In the genomic region with DNA sequence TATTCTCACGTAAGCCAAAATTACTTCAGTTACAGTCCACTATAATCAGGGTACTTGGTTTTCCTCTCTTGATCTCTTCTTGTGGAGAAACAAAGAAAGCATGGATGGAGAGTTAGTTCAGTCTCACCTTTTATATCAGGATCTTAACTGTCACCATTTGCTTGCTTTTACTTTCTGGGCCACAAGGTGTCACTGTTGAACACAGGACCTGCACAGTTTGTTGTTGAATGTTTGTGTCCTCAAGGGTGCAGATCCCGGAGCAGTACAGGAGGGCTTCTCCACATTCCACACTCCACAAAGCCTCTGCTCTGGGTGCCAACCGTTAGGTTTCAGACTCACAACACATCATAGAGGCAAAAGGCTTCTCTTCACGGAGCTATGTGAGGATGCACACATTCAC, we compare ENCODE assay signal across 9 mouse cellular contexts.
DNase-seq lines count a peak whose midpoint lies in the region; ATAC-seq and TF ChIP-seq lines count a peak whose summit lies in the region.
"Had no signal": no experiment of that assay in that cellular context is flagged by ENCODE, and none has a peak within 500 bp of the region (broad histone marks: within the 10 kb centered on the region; RNA-seq: fewer than 3 reads in every experiment).

No protein-coding gene starts in this region.

- peak; percentile 27; the same call in 1 of the 2 replicates for TF ChIP-seq CTCF in testis, adult 2 months (IDR thresholded peaks at IDR 0.05; ENCODE audit: control insufficient read depth, insufficient read depth, insufficient replicate concordance, low read depth, low read length)
- TF ChIP-seq CTCF in stomach, postnatal 0 days (IDR thresholded peaks at IDR 0.05; ENCODE audit: low read depth), result peak; percentile 68

- no peak for TF ChIP-seq EP300 in stomach, postnatal 0 days (optimal IDR thresholded peaks at IDR 0.05)

- WGBS in embryonic facial prominence, embryonic 10.5 days, result 70% methylated on average over 4 of the region's 4 CpGs
- 76% methylated on average over 4 of the region's 4 CpGs for WGBS in stomach, postnatal 0 days
- 67% methylated on average over 4 of the region's 4 CpGs for WGBS in midbrain, embryonic 11.5 days

- DNase-seq in heart, postnatal 4 days, result peak; percentile 35
- DNase-seq in heart, adult 11 months, result no peak
- DNase-seq in testis, postnatal 14 days (ENCODE audit: low spot score), result no peak
- DNase-seq in embryonic facial prominence, embryonic 10.5 days (ENCODE audit: low spot score), result peak; percentile 15
- DNase-seq in stomach, postnatal 0 days (ENCODE audit: low spot score), result no peak
- no peak for DNase-seq in midbrain, embryonic 11.5 days (ENCODE audit: low spot score, missing footprints)

- H3K9me3 ChIP-seq in embryonic facial prominence, embryonic 10.5 days, result 0 out of 2 replicates have a peak, but pooled peaks cover 4% of the 10 kb centered on the region
- peaks cover 3% of the 10 kb centered on the region; the same call in 1 of the 2 replicates for H3K9me3 ChIP-seq in stomach, postnatal 0 days (ENCODE audit: control insufficient read depth, low read length)
- H3K9me3 ChIP-seq in midbrain, embryonic 11.5 days (ENCODE audit: control insufficient read depth, low read length), result peaks cover 4% of the 10 kb centered on the region

- no peaks in the 10 kb centered on the region for H3K36me3 ChIP-seq in testis, adult 2 months (ENCODE audit: control insufficient read depth, insufficient read depth, low read length)
- H3K36me3 ChIP-seq in embryonic facial prominence, embryonic 10.5 days (replicated peaks), result no peaks in the 10 kb centered on the region
- H3K36me3 ChIP-seq in stomach, postnatal 0 days (ENCODE audit: control insufficient read depth, insufficient read depth, low read length), result no peaks in the 10 kb centered on the region
- H3K36me3 ChIP-seq in midbrain, embryonic 11.5 days (ENCODE audit: control insufficient read depth, insufficient read depth, low read length), result no peaks in the 10 kb centered on the region
- H3K36me3 ChIP-seq: limb, embryonic 12.5 days had no signal

- H3K27ac ChIP-seq in testis, adult 2 months (ENCODE audit: control insufficient read depth, insufficient read depth, low read depth, low read length), result no peak overlapping the region
- H3K27ac ChIP-seq in embryonic facial prominence, embryonic 10.5 days (replicated peaks), result no peak overlapping the region
- no peak overlapping the region for H3K27ac ChIP-seq in stomach, postnatal 0 days (replicated peaks)
- no peak overlapping the region for H3K27ac ChIP-seq in midbrain, embryonic 11.5 days (ENCODE audit: low read depth, low read length)
- H3K27ac ChIP-seq: limb, embryonic 12.5 days had no signal

- no peak overlapping the region for H3K4me3 ChIP-seq in testis, adult 2 months (ENCODE audit: control insufficient read depth, low read depth, low read length)
- no peak overlapping the region for H3K4me3 ChIP-seq in embryonic facial prominence, embryonic 10.5 days
- H3K4me3 ChIP-seq in stomach, postnatal 0 days (ENCODE audit: low read depth, low read length), result no peak overlapping the region
- H3K4me3 ChIP-seq in midbrain, embryonic 11.5 days (ENCODE audit: low read depth, low read length), result no peak overlapping the region
- H3K4me3 ChIP-seq: limb, embryonic 12.5 days had no signal

- no peaks in the 10 kb centered on the region for H3K27me3 ChIP-seq in testis, adult 2 months (ENCODE audit: control insufficient read depth, insufficient read depth, low read length)
- 0 out of 2 replicates have a peak, but pooled peaks cover 4% of the 10 kb centered on the region for H3K27me3 ChIP-seq in embryonic facial prominence, embryonic 10.5 days (replicated peaks; ENCODE audit: low read depth, poor library complexity, severe bottlenecking)
- no peaks in the 10 kb centered on the region for H3K27me3 ChIP-seq in stomach, postnatal 0 days (ENCODE audit: control insufficient read depth, insufficient read depth, low read length)
- H3K27me3 ChIP-seq in midbrain, embryonic 11.5 days (ENCODE audit: control insufficient read depth, insufficient read depth, low read length), result no peaks in the 10 kb centered on the region

- no peak for TF ChIP-seq POLR2A in testis, adult 2 months (IDR thresholded peaks at IDR 0.05; ENCODE audit: control insufficient read depth, low read depth, low read length)

- no peaks in the 10 kb centered on the region for H3K4me1 ChIP-seq in testis, adult 2 months (ENCODE audit: control insufficient read depth, insufficient read depth, low read length)
- H3K4me1 ChIP-seq in embryonic facial prominence, embryonic 10.5 days, result 0 out of 2 replicates have a peak, but pooled peaks cover under 1% of the 10 kb centered on the region
- H3K4me1 ChIP-seq in stomach, postnatal 0 days (replicated peaks; ENCODE audit: control insufficient read depth, insufficient read depth), result no peaks in the 10 kb centered on the region
- H3K4me1 ChIP-seq in midbrain, embryonic 11.5 days (ENCODE audit: control insufficient read depth, insufficient read depth, low read length), result peaks cover under 1% of the 10 kb centered on the region; the same call in 1 of the 2 replicates

- no peak overlapping the region for H3K4me2 ChIP-seq in stomach, postnatal 0 days (replicated peaks; ENCODE audit: low read depth)
- H3K4me2 ChIP-seq in midbrain, embryonic 11.5 days, result no peak overlapping the region
- H3K4me2 ChIP-seq: limb, embryonic 12.5 days had no signal

- no peak for ATAC-seq in stomach, postnatal 0 days (ENCODE audit: low FRiP score, low TSS enrichment)
- ATAC-seq in megakaryocyte-erythroid progenitor cell, adult 5-6 weeks (replicated peaks; ENCODE audit: low FRiP score, low TSS enrichment, poor library complexity, severe bottlenecking), result no peak
- no peak for ATAC-seq in midbrain, embryonic 11.5 days (ENCODE audit: low FRiP score)

- H3K9ac ChIP-seq in stomach, postnatal 0 days (ENCODE audit: low read length), result no peak overlapping the region
- no peak overlapping the region for H3K9ac ChIP-seq in midbrain, embryonic 11.5 days (ENCODE audit: low read length)
- H3K9ac ChIP-seq: limb, embryonic 12.5 days had no signal

Comparison
In these comparisons a context has a peak if more than half of its experiments do, and no peak if none do; other contexts are left out.
1. DNase-seq: peak in heart, postnatal 4 days (single experiment) and embryonic facial prominence, embryonic 10.5 days (single experiment); none in heart, adult 11 months (single experiment), testis, postnatal 14 days (single experiment), stomach, postnatal 0 days (single experiment) and midbrain, embryonic 11.5 days (single experiment).